Mouse (Mus musculus): Measurements from ENCODE around the gene Fbh1. TPM values are rescaled to one million over a fixed set of nuclear protein-coding genes. Genes with fewer than 3 reads are reported as not detected.

Gene Fbh1
- polyA plus RNA-seq, 1 experiment from 2014 or later: 133 TPM

DNA sequence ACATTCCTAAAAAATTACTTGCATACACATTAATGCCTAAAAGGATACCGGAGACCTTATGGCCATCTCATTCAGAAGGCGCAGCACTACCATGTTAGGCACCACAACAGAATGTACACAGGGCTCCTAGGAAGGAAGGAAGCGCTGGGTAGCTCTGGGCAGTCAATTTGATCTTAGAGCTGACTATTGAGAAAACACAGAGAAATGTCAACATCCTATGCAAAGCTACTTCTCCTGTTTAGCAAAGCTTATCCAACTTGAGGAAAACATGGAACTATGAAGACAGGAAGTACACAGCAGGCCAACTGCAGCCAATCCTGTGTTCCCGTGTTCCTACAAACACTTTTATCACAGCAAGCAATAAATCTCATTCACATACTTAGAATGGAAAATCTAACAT is 5.7 kb downstream of the Fbh1 start:
- H3K4me3 ChIP-seq: no peak overlapping the region
- no peak overlapping the region for H3K9ac ChIP-seq
- WGBS: 85% methylated on average over 4 of the region's 4 CpGs
- no peaks in the 10 kb centered on the region for H3K27me3 ChIP-seq (replicated peaks)
- H3K36me3 ChIP-seq: peaks cover 23% of the 10 kb centered on the region
- no peak for ATAC-seq (ENCODE audit: insufficient number of reproducible peaks, low FRiP score)
- H3K4me2 ChIP-seq: no peak overlapping the region
- H3K4me1 ChIP-seq (replicated peaks): peaks cover 22% of the 10 kb centered on the region
- no peaks in the 10 kb centered on the region for H3K9me3 ChIP-seq (replicated peaks)
- no peak overlapping the region for H3K27ac ChIP-seq (ENCODE audit: poor library complexity, severe bottlenecking)

DNA sequence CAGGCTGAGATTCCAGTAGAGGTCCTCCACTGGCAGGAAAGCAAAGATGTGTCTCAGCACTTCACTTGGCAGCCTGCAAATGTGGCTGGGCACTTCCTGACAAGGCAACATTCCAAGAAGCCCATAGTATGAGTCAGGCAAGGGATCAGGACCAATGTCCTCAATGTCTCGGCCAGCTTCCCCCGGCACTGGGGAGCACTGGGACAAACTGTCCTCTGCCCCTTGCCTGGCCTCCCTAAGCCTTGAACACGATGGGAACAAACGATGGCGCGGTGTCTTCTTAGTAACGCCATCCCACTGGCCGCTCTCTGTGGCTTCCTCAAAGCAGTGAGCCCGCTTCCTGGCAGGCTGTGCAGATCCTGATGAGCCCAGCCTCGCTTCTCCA is 10.2 kb downstream of the Fbh1 start:
- H3K4me3 ChIP-seq: no peak overlapping the region
- 91% methylated on average over 10 of the region's 10 CpGs for whole genome bisulfite sequencing

DNA sequence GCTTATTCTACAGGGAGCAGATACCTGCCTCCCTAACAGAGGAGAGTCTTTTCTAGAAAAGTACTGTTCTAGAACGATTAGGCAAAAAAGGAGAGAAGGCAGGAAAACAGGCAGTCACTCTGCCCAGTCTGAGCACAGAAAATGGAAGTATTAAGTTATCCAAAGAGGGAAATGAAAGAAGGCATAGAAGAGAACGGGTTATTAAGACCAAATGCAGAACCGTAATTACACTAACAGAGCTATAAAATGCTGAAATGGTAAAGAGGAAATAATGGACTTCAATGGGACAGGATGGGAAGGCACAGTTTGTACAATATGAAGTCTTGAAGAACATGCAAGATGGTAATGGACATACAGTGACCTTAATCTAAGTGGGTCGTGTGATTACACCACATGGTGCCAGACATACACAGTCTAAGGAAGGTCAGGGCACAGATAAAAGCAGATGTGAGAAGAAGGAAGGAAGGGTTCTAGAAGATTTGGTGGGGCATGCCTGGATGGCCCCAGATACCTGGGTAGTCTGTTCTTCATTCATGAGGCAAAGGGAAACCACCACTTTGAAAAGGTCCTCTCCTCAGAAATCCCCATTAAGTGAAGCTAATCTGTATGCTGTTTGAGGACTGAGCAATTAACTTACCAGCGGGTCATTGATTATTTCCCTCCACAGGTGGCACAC is 10.8 kb downstream of the Fbh1 start:
- ATAC-seq (ENCODE audit: insufficient number of reproducible peaks, low FRiP score): no peak
- no peak overlapping the region for H3K4me2 ChIP-seq
- H3K4me1 ChIP-seq (replicated peaks): 0 out of 2 replicates have a peak, but pooled peaks cover 3% of the 10 kb centered on the region
- H3K9me3 ChIP-seq (replicated peaks): no peaks in the 10 kb centered on the region
- no peak overlapping the region for H3K27ac ChIP-seq (ENCODE audit: poor library complexity, severe bottlenecking)
- 77% methylated on average over 5 of the region's 5 CpGs for WGBS
- no peak overlapping the region for H3K9ac ChIP-seq
- H3K27me3 ChIP-seq (replicated peaks): no peaks in the 10 kb centered on the region
- H3K36me3 ChIP-seq: peaks cover 72% of the 10 kb centered on the region
- H3K4me3 ChIP-seq: no peak overlapping the region

More for the DNA sequence above, 10.2 kb downstream of the Fbh1 start:
- no peak overlapping the region for H3K27ac ChIP-seq (ENCODE audit: poor library complexity, severe bottlenecking)
- 0 out of 2 replicates have a peak, but pooled peaks cover 8% of the 10 kb centered on the region for H3K4me1 ChIP-seq (replicated peaks)
- no peaks in the 10 kb centered on the region for H3K9me3 ChIP-seq (replicated peaks)
- H3K9ac ChIP-seq: no peak overlapping the region
- H3K4me2 ChIP-seq: no peak overlapping the region
- ATAC-seq (ENCODE audit: insufficient number of reproducible peaks, low FRiP score): no peak
- no peaks in the 10 kb centered on the region for H3K27me3 ChIP-seq (replicated peaks)
- H3K36me3 ChIP-seq: peaks cover 67% of the 10 kb centered on the region

DNA sequence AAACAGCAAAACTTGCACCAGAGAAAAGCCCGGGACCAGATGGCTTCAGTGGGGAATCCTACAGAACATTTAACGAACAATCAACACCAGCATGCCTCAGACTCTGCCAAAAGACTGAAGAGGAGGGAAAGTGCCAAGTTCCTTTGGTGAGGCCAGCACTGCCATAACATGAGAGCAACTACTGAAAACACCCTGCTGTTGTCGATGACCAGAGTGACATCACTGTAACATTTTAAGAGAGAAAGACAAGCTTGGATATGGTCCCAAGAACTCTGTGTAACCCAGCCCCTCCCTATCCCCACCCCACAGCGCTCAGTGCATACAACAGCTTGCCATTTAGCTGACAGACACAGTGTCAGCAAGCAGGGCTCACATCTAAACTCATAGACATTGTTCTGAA is 11.7 kb downstream of the Fbh1 start:
- Histone ChIP-seq H3K4me3 (no peak overlapping the region), H3K27me3 (replicated peaks) (no peaks in the 10 kb centered on the region), H3K9ac (no peak overlapping the region), H3K4me2 (no peak overlapping the region), H3K4me1 (replicated peaks) (no peaks in the 10 kb centered on the region), H3K27ac (ENCODE audit: poor library complexity, severe bottlenecking) (no peak overlapping the region), H3K9me3 (replicated peaks) (no peaks in the 10 kb centered on the region), H3K36me3 (peaks cover 81% of the 10 kb centered on the region)
- 80% methylated on average over 4 of the region's 4 CpGs for WGBS
- no peak for ATAC-seq (ENCODE audit: insufficient number of reproducible peaks, low FRiP score)

DNA sequence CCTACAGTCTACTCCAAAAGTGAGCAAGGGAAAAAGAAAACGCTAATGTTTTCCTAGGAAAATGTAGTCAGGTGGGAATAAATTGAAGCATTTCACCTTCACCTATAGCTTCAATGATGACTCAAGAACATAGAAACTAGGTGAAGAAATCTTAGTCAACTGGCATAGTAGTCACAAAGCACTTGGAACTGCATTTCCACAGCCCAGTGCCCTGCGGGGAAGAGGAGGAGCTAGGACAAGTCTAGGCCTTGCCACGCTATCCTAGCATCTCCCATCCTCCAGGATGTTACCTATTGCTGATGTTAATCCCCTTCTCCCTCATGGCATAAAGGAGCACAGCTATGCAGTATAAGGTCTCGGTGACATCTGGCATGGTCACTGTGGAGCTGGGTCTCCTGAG is 14.8 kb downstream of the Fbh1 start:
- Histone ChIP-seq H3K4me2 (no peak overlapping the region), H3K27me3 (replicated peaks) (no peaks in the 10 kb centered on the region), H3K27ac (ENCODE audit: poor library complexity, severe bottlenecking) (no peak overlapping the region), H3K36me3 (peaks cover 98% of the 10 kb centered on the region), H3K4me3 (no peak overlapping the region), H3K9me3 (replicated peaks) (no peaks in the 10 kb centered on the region), H3K4me1 (replicated peaks) (no peaks in the 10 kb centered on the region), H3K9ac (no peak overlapping the region)
- ATAC-seq (ENCODE audit: insufficient number of reproducible peaks, low FRiP score): no peak
- WGBS: 90% methylated on average over 4 of the region's 4 CpGs

DNA sequence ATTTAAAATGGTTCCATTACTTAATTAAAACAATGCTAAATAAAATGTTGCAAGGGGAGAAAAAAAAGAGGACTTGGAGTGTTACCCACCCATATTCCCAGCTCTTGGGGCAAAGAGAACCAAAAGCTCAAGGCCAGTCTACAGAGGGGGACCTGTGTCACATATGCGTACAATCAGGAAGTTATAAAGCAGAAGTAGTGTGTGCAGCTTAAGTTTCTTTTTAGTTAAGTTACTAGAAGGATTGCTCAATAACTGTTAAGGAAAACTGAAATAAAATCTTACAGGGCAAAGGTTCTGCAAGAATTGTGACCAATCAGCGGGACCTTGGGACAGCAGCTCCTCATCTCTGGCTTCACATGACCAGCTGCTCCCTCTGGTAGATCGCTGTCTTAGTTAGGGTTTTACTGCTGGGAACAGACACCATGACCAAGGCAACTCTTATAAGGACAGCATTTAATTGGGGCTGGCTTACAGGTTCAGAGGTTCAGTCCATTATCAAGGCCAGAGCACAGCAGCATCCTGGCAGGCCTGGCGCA is 37.8 kb downstream of the Fbh1 start:
- no peak overlapping the region for H3K27ac ChIP-seq (ENCODE audit: poor library complexity, severe bottlenecking)
- H3K4me3 ChIP-seq: no peak overlapping the region
- no peaks in the 10 kb centered on the region for H3K4me1 ChIP-seq (replicated peaks)
- H3K9me3 ChIP-seq (replicated peaks): no peaks in the 10 kb centered on the region
- no peak for ATAC-seq (ENCODE audit: insufficient number of reproducible peaks, low FRiP score)
- no peak overlapping the region for H3K9ac ChIP-seq
- peaks cover 70% of the 10 kb centered on the region for H3K36me3 ChIP-seq
- no peaks in the 10 kb centered on the region for H3K27me3 ChIP-seq (replicated peaks)
- H3K4me2 ChIP-seq: no peak overlapping the region
- WGBS: 93% methylated on average over 4 of the region's 4 CpGs

DNA sequence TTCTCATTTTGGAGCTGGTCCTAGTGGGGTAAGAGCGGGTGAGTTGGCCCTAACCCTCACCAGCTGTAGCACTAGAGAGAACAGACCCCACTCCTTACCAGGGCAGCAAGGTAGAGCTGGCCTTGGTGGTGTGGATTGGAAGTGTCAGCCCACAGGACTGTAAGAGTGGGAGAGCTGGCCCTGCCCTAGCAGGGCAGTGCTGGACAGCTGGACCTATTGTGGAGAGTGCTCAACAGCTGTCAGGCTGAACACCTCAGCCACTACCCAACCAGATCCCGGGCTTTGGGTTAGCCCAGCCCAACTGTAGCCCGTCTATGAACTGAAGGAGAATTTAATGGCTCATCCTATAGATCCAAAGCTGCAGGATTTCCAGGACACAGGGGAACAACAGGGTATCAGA is 38.6 kb downstream of the Fbh1 start:
- peaks cover 62% of the 10 kb centered on the region for H3K36me3 ChIP-seq

DNA sequence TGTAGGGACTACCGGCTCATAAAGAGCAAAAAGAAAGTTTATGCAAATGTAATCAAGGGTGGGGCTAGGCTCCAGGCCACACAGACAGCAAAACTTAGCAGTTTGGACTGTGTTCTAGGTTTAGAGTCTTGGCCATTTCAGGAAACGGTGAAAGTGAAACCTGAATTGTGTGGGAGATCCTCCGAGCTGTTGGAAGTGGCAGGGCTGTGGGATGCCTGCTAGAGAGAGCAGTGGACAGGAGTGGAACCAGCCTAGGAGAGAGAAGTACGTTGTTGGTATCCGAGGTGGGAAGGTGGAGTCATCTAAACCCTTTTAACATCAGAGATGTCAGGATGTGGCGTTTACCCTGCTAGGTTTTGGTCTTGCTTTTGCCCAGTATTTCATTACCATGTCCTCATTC is 41.5 kb downstream of the Fbh1 start:
- H3K4me1 ChIP-seq (replicated peaks): no peaks in the 10 kb centered on the region
- H3K27me3 ChIP-seq (replicated peaks): no peaks in the 10 kb centered on the region
- peaks cover 32% of the 10 kb centered on the region for H3K36me3 ChIP-seq
- H3K4me2 ChIP-seq: no peak overlapping the region
- no peak overlapping the region for H3K27ac ChIP-seq (ENCODE audit: poor library complexity, severe bottlenecking)
- no peak overlapping the region for H3K4me3 ChIP-seq
- H3K9ac ChIP-seq: no peak overlapping the region
- WGBS: 78% methylated on average over 6 of the region's 6 CpGs
- ATAC-seq (ENCODE audit: insufficient number of reproducible peaks, low FRiP score): no peak
- H3K9me3 ChIP-seq (replicated peaks): no peaks in the 10 kb centered on the region

More for the DNA sequence above, 38.6 kb downstream of the Fbh1 start:
- Histone ChIP-seq H3K27me3 (replicated peaks) (no peaks in the 10 kb centered on the region), H3K9me3 (replicated peaks) (no peaks in the 10 kb centered on the region), H3K4me1 (replicated peaks) (no peaks in the 10 kb centered on the region), H3K4me2 (no peak overlapping the region), H3K27ac (ENCODE audit: poor library complexity, severe bottlenecking) (no peak overlapping the region), H3K9ac (no peak overlapping the region), H3K4me3 (no peak overlapping the region)
- WGBS: 87% methylated on average over 3 of the region's 3 CpGs
- no peak for ATAC-seq (ENCODE audit: insufficient number of reproducible peaks, low FRiP score)

DNA sequence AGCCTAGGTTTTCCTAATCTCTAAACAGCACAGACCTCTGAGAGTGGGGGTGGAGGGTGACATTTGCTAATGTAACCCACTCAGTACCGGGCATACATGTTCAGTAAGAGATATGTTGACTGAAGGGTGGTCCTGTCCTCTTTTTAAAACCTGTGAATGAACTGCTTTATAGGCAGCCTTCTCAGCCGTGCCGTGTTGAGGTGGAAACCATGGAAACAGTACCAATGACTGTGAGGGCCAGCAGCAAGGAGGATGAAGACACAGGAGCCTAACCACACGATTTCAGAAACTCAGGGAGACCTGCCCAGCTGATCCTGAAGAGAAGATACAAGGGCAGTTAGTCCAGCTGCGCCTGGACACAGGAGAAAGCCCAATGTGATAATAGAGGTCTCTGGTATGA is 44.4 kb downstream of the Fbh1 start:
- 70% methylated on average over 5 of the region's 5 CpGs for WGBS

DNA sequence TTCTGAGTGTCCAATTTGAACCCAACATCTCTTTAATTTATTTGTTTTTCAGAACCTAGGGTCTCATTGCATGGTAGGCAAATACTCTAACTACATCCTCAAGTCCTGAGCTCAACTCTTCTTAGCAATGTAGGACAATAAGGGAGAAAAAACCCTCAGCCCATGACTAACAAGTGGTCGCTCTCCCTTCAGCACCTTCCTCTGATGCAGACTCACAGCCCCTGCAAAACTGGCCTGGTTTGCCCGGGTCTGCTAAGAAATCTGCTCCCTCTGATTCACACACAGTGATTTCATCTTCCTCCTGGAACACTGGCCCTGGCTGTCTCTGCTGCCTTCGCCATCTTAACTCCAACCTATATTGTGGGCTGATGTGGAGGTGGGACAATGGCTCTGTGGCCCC is 48.3 kb downstream of the Fbh1 start:
- ATAC-seq (ENCODE audit: insufficient number of reproducible peaks, low FRiP score): no peak
- Histone ChIP-seq H3K9me3 (replicated peaks) (no peaks in the 10 kb centered on the region), H3K9ac (no peak overlapping the region), H3K4me2 (no peak overlapping the region), H3K4me3 (no peak overlapping the region), H3K4me1 (replicated peaks) (no peaks in the 10 kb centered on the region), H3K36me3 (no peaks in the 10 kb centered on the region), H3K27ac (ENCODE audit: poor library complexity, severe bottlenecking) (no peak overlapping the region), H3K27me3 (replicated peaks) (no peaks in the 10 kb centered on the region)
- 53% methylated on average over 3 of the region's 3 CpGs for WGBS

More for the DNA sequence above, 44.4 kb downstream of the Fbh1 start:
- ATAC-seq (ENCODE audit: insufficient number of reproducible peaks, low FRiP score): no peak
- no peaks in the 10 kb centered on the region for H3K9me3 ChIP-seq (replicated peaks)
- no peak overlapping the region for H3K27ac ChIP-seq (ENCODE audit: poor library complexity, severe bottlenecking)
- H3K27me3 ChIP-seq (replicated peaks): no peaks in the 10 kb centered on the region
- H3K9ac ChIP-seq: no peak overlapping the region
- H3K4me1 ChIP-seq (replicated peaks): no peaks in the 10 kb centered on the region
- peaks cover 6% of the 10 kb centered on the region for H3K36me3 ChIP-seq
- no peak overlapping the region for H3K4me2 ChIP-seq
- no peak overlapping the region for H3K4me3 ChIP-seq

DNA sequence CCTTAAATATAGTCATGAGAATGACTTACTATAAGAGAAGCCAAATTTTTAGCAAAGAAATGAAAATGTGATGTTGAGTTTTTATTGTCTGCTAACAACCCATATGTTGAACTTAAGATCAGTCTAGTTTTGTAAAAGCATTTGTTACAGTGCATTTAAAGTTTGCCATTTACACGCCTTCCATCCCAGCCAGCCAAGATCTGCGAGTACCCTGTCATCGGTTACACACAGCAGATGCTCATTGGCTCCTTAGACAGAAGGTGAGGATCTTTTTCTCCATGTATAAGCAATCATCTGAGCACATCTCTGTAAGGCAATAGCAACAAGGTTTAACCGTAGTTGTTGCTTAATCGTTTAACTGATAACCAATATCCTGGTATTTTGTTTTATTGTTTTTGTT is 49.8 kb downstream of the Fbh1 start:
- H3K9me3 ChIP-seq (replicated peaks): no peaks in the 10 kb centered on the region
- WGBS: 85% methylated on average over 5 of the region's 5 CpGs
- H3K4me1 ChIP-seq (replicated peaks): no peaks in the 10 kb centered on the region
- no peaks in the 10 kb centered on the region for H3K36me3 ChIP-seq
- no peak overlapping the region for H3K9ac ChIP-seq
- no peaks in the 10 kb centered on the region for H3K27me3 ChIP-seq (replicated peaks)
- ATAC-seq (ENCODE audit: insufficient number of reproducible peaks, low FRiP score): no peak
- no peak overlapping the region for H3K27ac ChIP-seq (ENCODE audit: poor library complexity, severe bottlenecking)
- H3K4me3 ChIP-seq: no peak overlapping the region
- no peak overlapping the region for H3K4me2 ChIP-seq

DNA sequence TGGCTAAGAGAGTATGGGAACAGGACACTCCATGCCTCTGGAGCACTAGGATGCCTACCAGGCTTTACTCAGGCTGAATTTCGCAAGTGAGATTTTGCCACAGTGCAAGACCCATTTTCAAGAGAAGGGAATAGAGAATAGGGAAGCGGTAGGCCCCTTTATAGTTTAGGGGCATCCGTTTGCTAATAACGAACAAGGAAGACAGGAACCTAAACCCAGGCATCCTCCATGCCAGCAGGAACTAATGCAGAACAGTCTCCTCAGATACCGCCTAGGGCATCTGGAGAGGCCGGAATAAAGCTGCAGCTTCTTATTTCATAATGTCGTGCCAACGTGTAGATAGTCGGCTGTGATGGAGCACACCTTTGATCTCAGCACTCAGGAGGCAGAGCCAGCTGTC is 54.8 kb downstream of the Fbh1 start:
- Histone ChIP-seq H3K27me3 (replicated peaks) (no peaks in the 10 kb centered on the region), H3K27ac (ENCODE audit: poor library complexity, severe bottlenecking) (no peak overlapping the region), H3K36me3 (no peaks in the 10 kb centered on the region), H3K4me3 (no peak overlapping the region), H3K4me1 (replicated peaks) (no peaks in the 10 kb centered on the region), H3K9me3 (replicated peaks) (no peaks in the 10 kb centered on the region), H3K4me2 (no peak overlapping the region), H3K9ac (no peak overlapping the region)
- 83% methylated on average over 9 of the region's 9 CpGs for WGBS
- no peak for ATAC-seq (ENCODE audit: insufficient number of reproducible peaks, low FRiP score)
